Mouse (Mus musculus): ENCODE measurements around the gene Ttc28. TPM values are rescaled to one million over a fixed set of nuclear protein-coding genes. Genes with fewer than 3 reads are reported as not detected.

The Ttc28 gene
- polyA plus RNA-seq, 1 experiment = 4.8 TPM

- TF ChIP-seq POLR2A (IDR thresholded peaks at IDR 0.05; ENCODE audit: control insufficient read depth, extremely low read depth, insufficient read depth, low read length, poor library complexity) (no peak), CTCF (IDR thresholded peaks at IDR 0.05; ENCODE audit: borderline replicate concordance, control insufficient read depth, extremely low read depth, insufficient read depth, low read length, poor library complexity) (no peak)
- H3K27me3 ChIP-seq (ENCODE audit: control insufficient read depth, insufficient read depth, low read length) = no peaks in the 10 kb centered on the region
- peaks cover 10% of the 10 kb centered on the region for H3K4me1 ChIP-seq (replicated peaks; ENCODE audit: control insufficient read depth, insufficient read depth, low read length)
- H3K4me3 ChIP-seq (ENCODE audit: control insufficient read depth, insufficient read depth, low read length) = no peak overlapping the region
- no peak overlapping the region for H3K27ac ChIP-seq (ENCODE audit: control insufficient read depth, insufficient read depth, low read length)
- DNase-seq = no peak
- WGBS = 59% methylated on average over 16 of the region's 16 CpGs
- no peaks in the 10 kb centered on the region for H3K36me3 ChIP-seq (ENCODE audit: control insufficient read depth, insufficient read depth, low read length)
Measured at GRCm38 (mm10) chr5:111200915-111201610, 321.5 kb downstream of the Ttc28 start.

DNA sequence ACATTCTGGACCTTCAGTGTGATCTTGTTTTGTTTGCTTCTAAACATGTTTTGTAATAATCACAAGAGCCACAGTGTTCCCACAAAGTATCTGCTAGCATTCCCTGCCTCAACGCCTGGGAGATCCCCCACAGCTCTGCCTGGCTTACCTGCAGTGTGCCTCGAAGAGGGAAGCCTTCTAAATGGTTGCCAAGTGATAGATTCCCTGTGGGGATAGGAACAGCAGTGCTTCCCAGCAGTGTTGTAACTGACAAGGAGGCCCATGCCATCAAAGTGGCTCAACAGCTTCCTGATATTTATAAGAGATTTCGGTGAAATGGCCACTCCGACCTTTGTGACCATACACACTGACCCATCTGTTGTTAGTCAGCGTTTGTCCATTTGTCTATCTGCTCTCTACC, 324.6 kb downstream of the Ttc28 start:
- no peak overlapping the region for H3K4me3 ChIP-seq (ENCODE audit: control insufficient read depth, insufficient read depth, low read length)
- H3K27ac ChIP-seq (ENCODE audit: control insufficient read depth, insufficient read depth, low read length) = no peak overlapping the region
- DNase-seq = no peak
- TF ChIP-seq POLR2A (IDR thresholded peaks at IDR 0.05; ENCODE audit: control insufficient read depth, extremely low read depth, insufficient read depth, low read length, poor library complexity) (no peak), CTCF (IDR thresholded peaks at IDR 0.05; ENCODE audit: borderline replicate concordance, control insufficient read depth, extremely low read depth, insufficient read depth, low read length, poor library complexity) (no peak)
- no peaks in the 10 kb centered on the region for H3K27me3 ChIP-seq (ENCODE audit: control insufficient read depth, insufficient read depth, low read length)
- no peaks in the 10 kb centered on the region for H3K36me3 ChIP-seq (ENCODE audit: control insufficient read depth, insufficient read depth, low read length)
- H3K4me1 ChIP-seq (replicated peaks; ENCODE audit: control insufficient read depth, insufficient read depth, low read length) = peaks cover 8% of the 10 kb centered on the region
- 89% methylated on average over 5 of the region's 5 CpGs for WGBS

GRCm38 (mm10) chr5:111204976-111205586, 325.5 kb downstream of the Ttc28 start:
- Histone ChIP-seq H3K27ac (ENCODE audit: control insufficient read depth, insufficient read depth, low read length) (no peak overlapping the region), H3K27me3 (ENCODE audit: control insufficient read depth, insufficient read depth, low read length) (no peaks in the 10 kb centered on the region), H3K4me3 (ENCODE audit: control insufficient read depth, insufficient read depth, low read length) (no peak overlapping the region), H3K4me1 (replicated peaks; ENCODE audit: control insufficient read depth, insufficient read depth, low read length) (peaks cover 8% of the 10 kb centered on the region), H3K36me3 (ENCODE audit: control insufficient read depth, insufficient read depth, low read length) (no peaks in the 10 kb centered on the region)
- TF ChIP-seq CTCF (IDR thresholded peaks at IDR 0.05; ENCODE audit: borderline replicate concordance, control insufficient read depth, extremely low read depth, insufficient read depth, low read length, poor library complexity) = no peak
- no peak for TF ChIP-seq POLR2A (IDR thresholded peaks at IDR 0.05; ENCODE audit: control insufficient read depth, extremely low read depth, insufficient read depth, low read length, poor library complexity)
- no peak for DNase-seq
- WGBS = 82% methylated on average over 4 of the region's 4 CpGs

DNA sequence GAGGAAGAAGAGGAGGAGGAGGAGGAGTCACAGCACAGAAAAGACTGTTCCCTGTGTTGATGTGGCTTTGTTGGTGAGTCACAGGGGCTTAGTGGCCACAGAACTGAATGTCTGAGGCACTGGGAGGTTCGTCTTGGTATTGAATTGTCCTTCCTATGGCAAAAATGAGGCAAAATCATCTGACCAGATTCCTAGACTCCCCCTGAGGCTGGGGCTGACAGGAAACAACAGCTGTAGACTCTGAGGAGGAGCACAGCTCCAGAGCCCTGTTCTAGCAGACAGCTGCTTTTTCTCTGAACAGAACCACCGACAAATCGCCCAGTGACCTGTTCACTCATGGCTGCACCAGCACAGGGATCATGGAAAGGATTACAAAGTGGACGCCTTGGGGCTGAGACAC, 326.2 kb downstream of the Ttc28 start:
- no peak for DNase-seq
- H3K4me3 ChIP-seq (ENCODE audit: control insufficient read depth, insufficient read depth, low read length) = no peak overlapping the region
- H3K4me1 ChIP-seq (replicated peaks; ENCODE audit: control insufficient read depth, insufficient read depth, low read length) = peaks cover 3% of the 10 kb centered on the region; the same call in 1 of the 2 replicates
- H3K27me3 ChIP-seq (ENCODE audit: control insufficient read depth, insufficient read depth, low read length) = no peaks in the 10 kb centered on the region
- no peak for TF ChIP-seq CTCF (IDR thresholded peaks at IDR 0.05; ENCODE audit: borderline replicate concordance, control insufficient read depth, extremely low read depth, insufficient read depth, low read length, poor library complexity)
- no peak for TF ChIP-seq POLR2A (IDR thresholded peaks at IDR 0.05; ENCODE audit: control insufficient read depth, extremely low read depth, insufficient read depth, low read length, poor library complexity)
- no peaks in the 10 kb centered on the region for H3K36me3 ChIP-seq (ENCODE audit: control insufficient read depth, insufficient read depth, low read length)
- 51% methylated on average over 4 of the region's 4 CpGs for WGBS
- no peak overlapping the region for H3K27ac ChIP-seq (ENCODE audit: control insufficient read depth, insufficient read depth, low read length)

DNA sequence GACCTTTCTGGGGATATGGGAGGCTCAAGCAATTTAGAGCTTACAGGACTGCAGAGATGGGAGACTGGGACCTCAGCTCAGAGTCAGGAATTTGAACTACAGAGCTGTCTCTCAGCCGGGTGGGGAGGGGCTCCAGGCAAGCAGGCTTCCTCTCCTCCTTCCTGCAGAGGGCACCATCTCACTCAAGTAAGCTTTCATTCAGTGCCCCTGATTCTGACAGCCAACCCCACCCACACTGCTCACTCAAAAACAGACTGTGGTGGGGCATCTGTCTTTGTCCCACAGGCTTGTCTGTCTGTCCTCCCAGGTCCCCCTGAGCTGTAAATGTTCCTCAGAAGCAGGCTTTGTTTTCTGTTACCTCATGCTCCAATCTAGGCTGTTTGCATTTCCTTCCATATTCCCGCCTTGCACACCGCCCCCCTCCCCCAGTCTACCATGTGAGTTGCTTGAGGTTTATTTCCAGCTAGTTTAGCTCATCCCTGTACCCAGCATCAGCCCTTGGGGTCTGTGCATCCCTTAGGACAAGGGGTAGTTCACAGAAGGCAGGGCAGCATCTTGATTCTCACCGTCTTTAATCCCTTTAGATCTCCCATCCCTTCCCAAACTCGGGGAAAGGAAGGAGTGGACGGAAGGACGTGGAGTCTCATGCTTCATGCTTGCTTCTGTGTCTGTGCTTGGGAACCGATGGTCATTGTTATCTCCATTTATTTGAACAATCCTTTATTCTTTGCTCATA, 328.5 kb downstream of the Ttc28 start:
- no peak overlapping the region for H3K27ac ChIP-seq (ENCODE audit: control insufficient read depth, insufficient read depth, low read length)
- WGBS = 72% methylated on average over 8 of the region's 8 CpGs
- no peaks in the 10 kb centered on the region; the same call in 1 of the 2 replicates for H3K4me1 ChIP-seq (replicated peaks; ENCODE audit: control insufficient read depth, insufficient read depth, low read length)
- no peak overlapping the region for H3K4me3 ChIP-seq (ENCODE audit: control insufficient read depth, insufficient read depth, low read length)
- no peaks in the 10 kb centered on the region for H3K36me3 ChIP-seq (ENCODE audit: control insufficient read depth, insufficient read depth, low read length)
- TF ChIP-seq POLR2A (IDR thresholded peaks at IDR 0.05; ENCODE audit: control insufficient read depth, extremely low read depth, insufficient read depth, low read length, poor library complexity) (no peak), CTCF (IDR thresholded peaks at IDR 0.05; ENCODE audit: borderline replicate concordance, control insufficient read depth, extremely low read depth, insufficient read depth, low read length, poor library complexity) (peak; percentile 29; the same call in 1 of the 2 replicates)
- no peaks in the 10 kb centered on the region for H3K27me3 ChIP-seq (ENCODE audit: control insufficient read depth, insufficient read depth, low read length)
- DNase-seq = peak; percentile 54

- DNase-seq = peak; percentile 37
- no peaks in the 10 kb centered on the region for H3K27me3 ChIP-seq (ENCODE audit: control insufficient read depth, insufficient read depth, low read length)
- WGBS = 67% methylated on average over 5 of the region's 5 CpGs
Measured at GRCm38 (mm10) chr5:111208660-111208969, 329.0 kb downstream of the Ttc28 start.

More at GRCm38 (mm10) chr5:111208660-111208969, 329.0 kb downstream of the Ttc28 start:
- H3K4me3 ChIP-seq (ENCODE audit: control insufficient read depth, insufficient read depth, low read length) = no peak overlapping the region
- H3K27ac ChIP-seq (ENCODE audit: control insufficient read depth, insufficient read depth, low read length) = no peak overlapping the region
- H3K36me3 ChIP-seq (ENCODE audit: control insufficient read depth, insufficient read depth, low read length) = no peaks in the 10 kb centered on the region
- no peak for TF ChIP-seq POLR2A (IDR thresholded peaks at IDR 0.05; ENCODE audit: control insufficient read depth, extremely low read depth, insufficient read depth, low read length, poor library complexity)
- TF ChIP-seq CTCF (IDR thresholded peaks at IDR 0.05; ENCODE audit: borderline replicate concordance, control insufficient read depth, extremely low read depth, insufficient read depth, low read length, poor library complexity) = 0 out of 2 replicates have a peak, but pooled peaks have one; percentile 46
- no peaks in the 10 kb centered on the region; the same call in 1 of the 2 replicates for H3K4me1 ChIP-seq (replicated peaks; ENCODE audit: control insufficient read depth, insufficient read depth, low read length)
